Mouse (Mus musculus): ENCODE results near the gene Gna13. TPM values are rescaled to one million over a fixed set of nuclear protein-coding genes. Genes with fewer than 3 reads are reported as not detected.
A peak's percentile ranks its signal among the peaks of the same experiment; 100 is the strongest.

The Gna13 gene
- polyA plus RNA-seq, 3 experiments from 2014 or later, result 57.3 to 78.9 (median 61.4) TPM

DNA sequence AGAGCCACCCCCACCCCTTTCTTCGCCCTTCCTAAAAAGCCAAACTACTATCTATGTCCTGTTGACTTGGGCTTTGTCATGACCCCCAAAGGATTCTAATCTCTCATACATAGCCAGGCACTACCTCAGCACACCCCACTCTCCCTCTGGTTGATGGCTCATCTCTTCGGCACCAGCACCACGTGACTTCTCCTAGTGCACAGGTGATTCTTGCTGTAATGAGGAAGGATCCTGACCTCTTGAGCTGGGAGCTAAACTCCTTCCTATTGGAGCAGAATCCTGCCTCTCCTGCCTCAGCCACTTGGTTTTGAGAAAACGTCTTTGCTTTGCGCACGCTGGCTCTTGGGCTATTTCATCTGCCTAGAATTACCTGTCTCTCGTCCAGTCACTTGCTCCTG lies 12.3 kb upstream of the Gna13 start:
- ATAC-seq, result no peak

DNA sequence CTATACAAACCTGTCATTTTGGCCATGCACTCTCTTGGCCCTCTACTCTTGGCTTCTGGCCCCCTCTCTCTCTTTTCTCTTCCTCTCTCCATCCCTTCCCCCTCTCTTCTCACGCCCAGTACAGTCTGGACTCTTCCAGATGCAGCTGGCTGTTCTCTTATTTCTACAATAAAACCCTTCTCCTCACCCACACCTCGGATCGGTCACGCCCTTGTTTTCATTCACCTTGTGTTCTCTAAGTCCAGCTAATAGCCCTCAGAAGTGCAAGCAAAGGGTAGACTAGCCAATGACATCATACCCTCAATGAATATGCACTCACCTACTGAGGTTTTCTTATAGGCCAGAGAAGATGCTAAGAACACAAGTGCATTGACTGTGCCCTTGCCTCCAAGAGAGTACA lies 11.1 kb upstream of the Gna13 start:
- no peak for ATAC-seq

DNA sequence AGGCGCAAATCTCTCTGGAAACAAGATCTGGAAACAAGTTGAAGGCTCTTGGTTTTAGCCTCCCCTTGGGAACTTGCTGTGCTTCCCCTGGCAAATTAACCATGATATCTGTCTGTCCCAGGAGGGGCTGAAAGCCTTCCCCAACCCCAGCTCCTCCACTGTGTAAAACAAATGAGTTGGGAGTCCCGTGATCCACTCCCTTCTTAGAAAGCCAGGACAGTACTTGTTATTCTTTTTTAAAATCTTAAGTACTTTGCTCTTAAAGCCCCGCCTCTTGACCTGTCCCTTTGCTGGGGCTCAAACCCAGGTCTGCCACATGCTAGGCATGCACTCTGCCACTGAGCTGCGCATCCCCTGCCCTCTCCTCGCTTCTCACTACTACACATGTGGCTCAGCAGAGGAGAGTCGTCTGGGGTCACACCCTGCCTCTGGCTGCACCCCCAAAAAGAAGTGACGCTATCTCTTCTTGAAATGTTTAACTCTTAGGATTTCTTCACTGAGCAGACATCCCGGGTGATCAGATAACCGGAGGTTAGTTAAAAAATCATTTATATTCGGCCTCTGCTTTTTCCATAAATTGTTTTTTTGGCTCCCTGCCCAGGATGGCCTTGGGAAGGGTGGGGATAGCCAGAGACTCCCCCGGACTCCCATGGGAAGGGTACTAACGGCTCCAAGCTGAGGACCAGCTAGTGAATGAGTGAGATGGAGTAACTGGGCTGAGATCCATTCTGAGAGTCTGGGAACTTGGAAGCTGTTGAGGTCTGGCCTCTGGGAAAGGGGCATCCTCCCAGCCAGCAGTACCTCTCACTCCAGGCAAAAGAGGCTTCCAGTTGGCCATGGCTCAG lies 9.0 kb upstream of the Gna13 start:
- ATAC-seq, result no peak

DNA sequence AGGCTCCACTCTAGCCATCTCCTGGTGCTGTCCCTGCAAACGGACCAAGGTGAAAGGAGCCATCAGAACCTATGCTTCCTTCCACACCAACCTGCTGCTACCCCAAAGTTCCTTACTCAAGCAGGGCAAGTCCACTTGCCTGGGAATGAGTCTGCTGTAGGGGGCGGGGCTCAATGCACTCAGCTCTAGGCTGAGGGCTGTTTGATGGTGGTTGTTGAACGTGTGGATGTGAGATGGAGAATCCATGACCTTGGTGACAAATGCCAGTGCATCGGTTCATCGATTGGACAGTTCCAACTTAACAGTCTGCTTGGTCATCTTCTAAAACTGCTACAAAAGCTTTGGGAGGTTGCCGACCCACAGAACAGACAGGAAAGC lies 8.4 kb upstream of the Gna13 start:
- ATAC-seq, result no peak

DNA sequence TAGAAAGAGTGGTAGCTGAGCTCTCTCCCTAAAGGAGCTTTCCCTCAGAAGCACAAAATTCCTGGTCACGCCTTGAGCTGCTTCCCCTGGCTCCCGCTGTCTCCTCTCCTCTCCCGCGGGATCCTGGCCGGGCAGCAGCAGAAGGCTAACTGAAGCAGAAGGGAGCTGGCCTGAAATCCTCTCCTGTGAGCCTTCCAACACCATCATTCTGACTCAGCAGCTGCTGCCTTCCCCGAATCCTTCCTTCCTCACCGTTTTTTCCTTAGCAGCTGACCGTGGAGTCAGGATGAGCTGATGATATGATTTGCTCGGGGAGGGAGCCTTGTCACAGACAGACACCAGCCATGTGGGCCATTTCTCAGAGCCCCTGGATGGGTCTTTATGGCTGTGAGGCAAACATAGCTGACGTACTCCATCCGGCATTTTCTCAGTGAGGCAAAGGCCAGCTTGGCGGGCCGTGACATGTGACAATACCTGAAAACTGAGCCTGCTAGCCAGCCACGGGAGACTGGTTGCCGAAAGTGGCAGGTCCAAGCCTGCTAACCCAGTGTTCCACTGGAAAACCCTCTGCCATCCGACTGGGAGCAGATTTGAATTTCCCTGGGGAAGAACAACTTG lies 6.8 kb upstream of the Gna13 start:
- no peak for ATAC-seq

DNA sequence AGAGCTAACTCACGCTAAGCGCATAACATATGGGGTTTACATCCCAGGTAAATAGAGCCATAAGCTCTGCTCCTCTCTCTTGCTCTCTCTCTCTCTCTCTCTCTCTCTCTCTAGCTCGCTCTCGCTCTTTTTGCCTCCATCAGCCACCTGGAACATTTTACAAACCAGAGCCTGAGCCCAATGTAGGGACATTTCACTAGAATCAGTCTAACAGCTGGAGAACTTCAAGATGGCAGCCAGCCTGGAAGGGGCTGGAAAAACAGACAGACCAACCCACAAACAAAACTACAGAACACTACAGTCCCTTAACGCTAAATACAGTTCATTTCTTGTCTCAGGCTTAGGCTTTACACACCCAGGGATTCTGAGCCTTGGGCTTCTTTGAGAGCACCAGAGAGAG lies 5.5 kb upstream of the Gna13 start:
- no peak for ATAC-seq

DNA sequence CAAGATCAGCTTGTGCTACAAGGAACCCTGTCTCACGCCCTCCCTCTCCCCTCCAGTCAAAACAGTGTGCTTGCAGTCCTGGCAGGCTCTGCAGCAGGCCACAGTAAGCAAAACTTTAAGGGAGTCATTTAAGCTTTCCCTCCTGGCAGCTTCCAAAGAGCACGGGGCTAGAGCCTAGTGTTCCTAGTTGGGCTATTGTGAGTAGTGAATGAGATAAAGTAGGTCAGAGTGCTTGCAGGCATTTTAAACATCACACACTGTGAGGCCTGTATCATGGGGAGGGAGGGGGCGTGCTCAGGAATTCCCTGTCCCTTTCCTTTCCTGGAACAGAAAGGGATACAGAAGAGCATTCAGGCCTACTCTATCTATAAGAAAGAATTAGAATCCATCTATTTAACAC lies 4.1 kb upstream of the Gna13 start:
- no peak for ATAC-seq

DNA sequence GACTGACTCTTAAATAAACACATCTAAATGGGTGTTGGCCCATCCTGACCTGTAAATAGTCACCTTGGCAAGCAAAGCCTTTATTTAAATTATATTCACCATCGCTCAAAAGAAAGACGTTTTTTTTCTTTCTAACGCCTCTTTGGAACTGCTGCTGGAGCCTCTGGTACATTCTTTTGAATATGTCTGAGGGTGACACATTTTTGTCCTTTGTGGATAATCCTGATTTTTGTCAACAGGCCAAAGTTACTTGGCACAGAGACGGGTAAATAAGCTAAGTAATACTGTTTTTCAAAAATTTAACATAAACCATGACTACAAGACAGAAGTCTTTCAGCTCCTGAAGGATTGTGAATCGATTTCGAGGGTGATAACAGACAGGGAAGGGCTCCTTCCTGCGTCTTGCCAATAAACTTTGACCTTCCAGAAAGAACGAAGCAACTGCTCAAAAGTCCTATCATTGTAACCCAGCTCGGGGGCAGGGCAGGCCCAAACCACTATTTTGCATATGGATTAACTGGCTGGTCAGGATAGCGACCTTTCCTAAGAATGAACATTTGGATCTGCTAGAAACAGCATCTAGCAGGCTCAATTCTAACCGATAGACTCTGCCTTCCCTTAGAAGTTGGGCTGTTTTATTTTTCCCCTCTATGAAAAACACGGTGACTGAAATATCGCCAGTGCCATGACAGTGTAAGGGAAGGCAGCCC lies 3.4 kb upstream of the Gna13 start:
- no peak for ATAC-seq

DNA sequence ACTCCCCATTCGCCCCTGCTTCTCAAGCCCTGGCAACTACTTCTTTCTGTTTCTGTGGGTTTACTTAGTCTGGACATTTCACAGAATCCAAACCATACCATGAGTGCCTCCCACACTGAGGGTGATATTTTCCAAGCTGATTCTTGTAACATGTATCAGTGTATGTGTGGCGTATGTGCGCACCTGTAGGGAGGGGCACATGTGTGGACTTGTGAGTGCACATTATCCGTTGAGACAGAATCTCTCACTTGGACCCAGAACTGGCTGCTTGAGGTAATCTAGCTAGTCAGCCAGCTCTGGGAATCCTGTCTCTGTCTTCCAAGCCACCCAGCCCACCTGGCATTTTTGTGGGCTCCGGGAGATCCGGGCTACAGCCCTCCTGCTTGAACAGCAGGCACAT lies 2.5 kb upstream of the Gna13 start:
- no peak for ATAC-seq

DNA sequence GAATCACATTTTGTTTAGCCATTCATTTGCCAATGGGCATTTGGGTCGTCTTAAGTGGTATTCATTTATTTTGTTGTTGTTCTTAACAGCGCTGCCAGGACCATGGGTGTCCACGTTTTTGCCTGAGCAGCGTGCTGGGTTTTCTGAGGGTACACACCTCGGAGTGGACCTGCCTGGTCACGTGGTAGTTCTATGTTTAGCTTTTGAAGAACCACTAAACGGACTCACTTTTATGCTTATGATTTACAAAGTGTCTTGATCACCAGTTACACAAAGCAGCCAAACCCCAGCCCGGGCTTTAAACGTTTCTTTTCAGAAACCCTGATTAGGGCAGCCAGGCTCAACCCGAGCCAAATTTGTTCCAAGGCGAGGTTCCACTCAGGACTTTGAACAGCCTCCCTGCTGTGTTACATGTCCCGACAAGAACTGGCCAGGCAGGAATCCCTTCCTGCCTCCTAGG lies 2.0 kb upstream of the Gna13 start:
- no peak for ATAC-seq

DNA sequence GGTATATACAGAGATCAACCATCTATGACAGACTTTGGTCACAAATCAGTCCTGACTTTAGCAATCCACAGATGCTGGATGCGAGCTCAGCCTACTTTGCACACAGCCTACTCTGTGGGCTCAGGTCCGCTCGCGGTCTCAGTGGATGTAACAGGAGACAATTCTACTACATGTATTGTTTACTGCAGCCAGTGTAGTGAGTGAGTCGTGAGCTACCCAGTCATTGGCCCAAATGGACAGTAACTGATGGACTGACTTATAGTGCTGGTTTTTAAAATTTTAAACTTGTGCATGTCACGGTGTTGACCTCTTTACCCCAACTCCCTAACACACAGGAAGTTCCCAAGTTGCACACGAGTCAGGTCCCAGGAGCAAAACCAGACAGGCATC lies 1.4 kb upstream of the Gna13 start:
- no peak for ATAC-seq

DNA sequence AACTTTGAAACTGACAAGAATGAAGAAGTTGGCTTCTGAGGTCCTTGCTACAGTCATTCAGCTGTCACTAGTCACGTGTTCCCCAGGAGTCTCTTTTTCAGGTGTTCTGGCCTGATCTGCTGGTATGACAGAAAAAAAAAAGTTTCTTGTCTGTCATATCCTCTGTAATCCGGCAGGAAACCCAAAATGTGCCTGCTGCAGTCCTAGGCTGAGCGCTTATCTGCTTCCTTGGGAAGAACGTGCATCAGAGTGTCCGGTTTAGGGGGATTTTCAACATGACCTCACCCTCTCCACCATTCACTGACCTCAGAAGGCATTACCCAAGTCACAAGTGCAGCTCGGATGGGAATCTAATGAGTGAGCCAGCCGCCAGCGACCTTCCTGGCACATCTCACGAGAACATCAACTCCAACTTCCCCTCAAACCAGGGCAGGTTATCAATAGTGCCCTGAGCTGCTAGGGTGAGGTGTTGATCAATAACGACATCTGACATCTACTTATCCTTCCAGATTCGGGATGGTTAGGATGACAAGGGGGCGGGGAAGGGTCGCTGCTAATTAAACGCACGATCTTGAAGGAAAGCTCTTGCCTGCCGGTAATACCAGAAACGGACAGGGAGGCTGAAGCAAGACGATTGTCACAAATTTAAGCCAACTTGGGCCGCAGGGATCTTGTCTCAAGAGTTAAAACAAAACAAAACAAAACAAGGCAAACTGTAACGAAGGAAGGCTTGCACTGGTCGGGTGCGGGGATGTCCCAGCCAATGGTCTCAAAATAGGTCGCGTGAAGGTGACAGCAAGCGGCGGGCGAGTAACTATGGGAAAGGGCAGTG lies 784 bp upstream of the Gna13 start:
- peak; percentile 44 for ATAC-seq

DNA sequence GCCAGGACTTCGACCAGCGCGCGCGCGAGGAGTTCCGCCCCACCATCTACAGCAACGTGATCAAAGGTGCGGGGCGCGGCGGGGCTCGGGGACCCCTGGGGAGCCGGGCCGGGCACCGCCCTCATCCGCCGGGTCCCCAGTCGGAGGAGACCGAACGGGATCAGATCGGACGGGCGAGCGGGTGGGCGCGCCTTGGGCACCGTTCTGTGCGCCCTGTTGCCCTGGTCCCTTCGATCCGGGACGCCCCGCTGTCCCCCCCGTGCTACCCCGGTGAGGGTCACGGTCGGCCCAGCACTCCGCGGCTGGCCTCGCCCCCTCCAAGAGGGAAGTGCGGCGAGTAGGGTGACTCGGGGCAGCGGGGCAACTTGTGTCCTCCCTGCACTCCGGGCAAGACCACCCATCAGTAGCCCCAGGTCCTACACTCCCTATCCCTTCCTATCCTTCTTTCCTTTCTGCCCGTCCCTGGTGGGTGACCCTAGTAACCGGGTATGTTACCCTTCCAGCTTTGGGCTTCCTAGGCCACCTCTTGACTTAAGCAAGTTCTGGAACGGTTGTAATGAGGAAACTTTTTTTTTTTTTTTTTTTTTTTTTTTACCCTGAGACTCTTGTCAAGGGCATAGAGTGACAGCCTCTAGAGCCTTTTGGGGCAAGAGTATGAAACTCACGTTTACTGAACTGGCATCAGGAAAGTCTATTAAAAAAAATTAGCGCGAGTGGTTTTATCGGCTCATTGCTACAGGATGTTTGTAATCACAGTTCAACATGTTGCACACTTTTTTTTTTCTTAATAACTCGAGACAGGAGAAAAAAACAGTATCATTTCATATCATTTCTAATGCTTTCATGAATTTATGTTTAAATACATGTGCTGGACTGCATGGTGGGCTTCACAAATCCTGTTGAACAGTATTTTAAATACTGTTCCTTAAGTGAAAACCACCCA lies 831 bp downstream of the Gna13 start:
- ATAC-seq, result peak; percentile 19

DNA sequence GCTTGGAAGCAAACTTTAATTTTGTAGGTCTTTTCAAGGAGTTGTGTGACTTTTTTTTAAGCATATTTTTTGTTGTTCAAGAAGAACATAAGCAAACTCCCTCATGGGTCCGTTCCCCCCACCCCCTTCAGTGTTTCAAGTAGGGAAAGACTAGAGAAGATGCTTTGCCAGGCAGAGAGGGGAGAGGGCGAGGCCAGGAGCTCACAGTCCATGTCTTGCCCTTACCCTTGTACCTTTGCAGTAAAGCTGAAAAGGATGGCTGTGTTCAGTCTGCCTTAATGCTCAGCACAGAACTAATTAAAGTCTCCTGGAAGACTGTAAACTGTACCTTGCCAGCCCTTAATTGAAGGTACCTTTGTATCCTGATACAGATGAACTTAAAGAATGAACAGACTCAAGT lies 1.7 kb downstream of the Gna13 start:
- no peak for ATAC-seq

DNA sequence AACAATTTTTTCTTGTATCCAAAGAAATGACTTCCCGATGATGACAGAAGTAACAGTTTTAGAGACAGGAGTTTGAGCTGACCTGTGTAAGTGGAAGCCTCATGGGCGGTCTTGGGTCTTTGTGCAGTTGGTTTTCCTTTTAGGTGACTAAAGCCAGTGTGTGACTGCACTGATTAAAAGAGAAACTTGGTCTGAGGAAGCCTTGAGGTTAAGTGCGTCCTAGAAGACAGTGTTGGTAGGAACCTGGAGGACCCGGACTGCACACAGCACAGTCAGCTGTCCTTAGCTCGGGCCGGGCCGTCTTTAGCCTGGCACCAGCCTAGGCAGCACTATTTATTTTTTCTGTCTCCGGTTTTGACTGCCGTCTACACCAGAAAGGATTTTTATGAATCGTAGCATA lies 2.2 kb downstream of the Gna13 start:
- no peak for ATAC-seq

DNA sequence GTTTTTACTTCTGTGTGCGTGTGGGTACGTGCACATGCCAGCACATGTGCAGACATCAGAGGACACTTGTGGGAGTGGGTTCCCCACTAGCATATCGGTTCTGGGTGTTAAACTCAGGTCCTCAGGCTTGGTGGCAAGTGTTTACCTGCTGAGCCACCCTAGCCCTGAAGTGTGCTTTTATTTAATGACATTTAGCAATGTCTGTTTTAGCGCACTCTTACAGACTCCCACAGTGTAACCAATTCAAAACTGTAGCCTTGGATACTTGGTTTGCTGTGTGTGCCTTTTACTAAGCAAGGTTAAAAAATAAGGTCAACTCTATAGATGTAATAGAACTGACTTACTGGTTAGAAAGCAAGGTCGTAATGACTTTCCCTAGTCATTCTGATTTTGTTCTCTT lies 3.2 kb downstream of the Gna13 start:
- no peak for ATAC-seq

DNA sequence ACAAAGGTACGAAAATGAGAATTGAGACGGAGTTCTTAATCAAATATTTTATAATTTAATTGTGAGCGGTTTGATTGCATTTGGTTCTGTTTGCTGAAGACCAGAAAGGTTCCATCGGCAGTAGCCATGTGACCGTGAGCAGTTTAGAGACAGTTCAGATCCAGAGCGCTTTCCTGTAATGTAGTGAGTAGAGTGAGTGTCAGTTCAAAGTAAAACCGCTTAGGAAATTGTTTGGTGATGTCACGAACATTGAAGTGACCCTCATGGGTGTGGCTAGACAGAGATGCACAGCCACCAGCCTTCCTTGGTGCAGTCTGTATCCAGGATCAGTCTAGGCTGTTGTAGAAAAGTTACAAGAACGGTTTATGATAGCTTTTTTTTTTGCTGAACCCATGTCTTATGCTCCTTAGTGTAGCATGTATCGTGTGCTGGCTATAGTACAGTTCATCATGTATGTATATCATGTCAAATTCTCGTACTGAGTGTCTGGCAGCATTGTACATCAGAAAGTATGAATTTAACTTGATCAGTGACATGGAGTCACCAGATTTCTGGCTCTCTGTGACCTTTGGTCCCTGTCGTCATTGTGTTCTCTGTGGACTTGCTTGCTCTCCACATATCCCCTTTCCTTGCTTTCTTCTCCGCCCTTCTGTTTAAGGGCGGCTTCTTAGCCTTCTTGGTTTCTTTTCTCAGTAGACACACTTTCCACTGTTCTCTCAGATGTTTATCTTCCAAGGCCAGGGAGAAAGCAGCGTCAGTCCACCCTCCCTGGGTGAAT lies 4.4 kb downstream of the Gna13 start:
- no peak for ATAC-seq

DNA sequence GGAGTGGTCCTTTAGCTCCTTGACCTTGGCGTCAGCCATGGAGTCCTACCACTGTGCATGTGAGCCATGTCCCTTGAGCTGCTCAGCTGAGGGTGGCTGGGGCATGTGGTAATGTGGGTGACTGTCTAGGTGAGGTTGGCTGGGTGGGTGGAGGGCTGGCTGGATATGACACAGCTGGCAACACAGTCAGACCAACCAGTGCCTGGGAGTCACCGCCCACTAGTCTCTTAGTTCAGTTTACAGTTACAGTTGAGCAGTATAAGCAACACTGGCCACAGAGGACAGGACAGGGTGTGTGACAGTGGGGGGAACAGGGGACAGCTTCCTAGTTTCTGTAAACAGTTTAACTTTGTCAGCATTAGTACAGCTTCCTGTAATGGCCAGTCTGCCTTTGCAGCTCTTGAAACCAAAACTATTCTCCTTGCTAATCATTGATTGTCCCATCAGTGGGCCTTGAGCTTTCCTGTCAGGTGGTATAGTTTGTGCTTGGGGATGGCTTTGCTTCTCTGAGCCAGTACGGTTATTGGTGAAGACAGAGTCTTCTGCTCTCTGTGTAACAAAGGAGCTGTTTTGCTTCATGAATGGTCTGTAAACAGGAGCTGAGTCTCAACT lies 6.5 kb downstream of the Gna13 start:
- peak; percentile 70 for ATAC-seq

DNA sequence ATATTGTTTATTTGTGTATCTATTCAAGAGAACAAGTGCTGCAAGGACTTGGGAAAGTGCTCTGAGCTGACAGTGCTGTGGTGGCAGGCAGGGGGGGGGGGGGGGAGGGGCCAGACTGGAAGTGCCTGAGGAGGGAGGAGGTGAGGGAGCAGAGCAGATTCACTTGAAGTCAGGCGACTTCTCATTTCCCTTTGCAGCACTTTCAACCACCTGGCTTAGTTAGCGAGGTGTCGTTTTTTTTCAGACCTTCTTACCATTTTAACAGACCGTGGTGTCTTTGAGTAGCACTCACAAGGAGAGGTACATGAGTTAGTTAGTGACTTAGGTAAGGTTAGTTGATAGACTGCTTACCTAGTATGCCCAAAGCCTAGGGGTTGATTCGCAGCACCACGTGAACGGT lies 12.8 kb downstream of the Gna13 start:
- ATAC-seq, result peak; percentile 77

DNA sequence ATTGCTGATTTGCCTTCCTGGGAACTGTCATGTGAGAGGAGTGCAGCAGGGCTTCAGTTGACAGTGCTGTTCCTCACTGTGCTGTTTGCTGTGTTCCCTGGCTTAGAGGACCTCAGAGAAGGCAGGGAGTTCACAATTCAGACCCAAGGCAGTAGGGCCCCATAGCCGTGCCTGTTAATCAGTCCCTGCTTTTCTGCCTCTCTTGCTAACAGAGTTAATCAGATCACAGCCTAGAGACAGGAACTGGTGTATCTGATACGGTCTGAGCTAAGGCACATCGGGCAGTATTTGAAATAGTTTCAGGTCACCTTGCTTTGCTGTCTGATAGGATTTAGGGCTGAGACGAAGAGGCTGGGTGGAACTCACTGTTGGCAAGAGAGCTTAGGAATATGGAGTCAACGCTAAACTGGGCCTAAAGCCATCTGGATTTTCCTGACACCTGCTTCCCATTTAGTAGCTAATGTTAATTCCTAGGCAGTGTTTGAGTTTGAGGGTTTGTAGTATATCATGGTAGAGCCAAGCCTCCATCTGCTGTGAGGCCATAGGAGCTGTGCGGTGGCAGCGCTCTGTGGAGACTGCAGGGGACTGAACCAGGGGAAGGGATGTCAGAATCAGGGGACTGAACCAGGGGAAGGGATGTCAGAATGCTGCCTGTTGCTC lies 14.0 kb downstream of the Gna13 start:
- ATAC-seq, result no peak

All from inflammation-experienced regulatory T-cells, adult 6 months (primary cell).